Mouse (Mus musculus): ENCODE measurements at regions not wholly inside any gene's neighbourhood (a gene's known extent, or its start where the extent isn't known, plus 50 kb on each side); places are given as distances from the start of the nearest gene placed in this dataset.

DNA sequence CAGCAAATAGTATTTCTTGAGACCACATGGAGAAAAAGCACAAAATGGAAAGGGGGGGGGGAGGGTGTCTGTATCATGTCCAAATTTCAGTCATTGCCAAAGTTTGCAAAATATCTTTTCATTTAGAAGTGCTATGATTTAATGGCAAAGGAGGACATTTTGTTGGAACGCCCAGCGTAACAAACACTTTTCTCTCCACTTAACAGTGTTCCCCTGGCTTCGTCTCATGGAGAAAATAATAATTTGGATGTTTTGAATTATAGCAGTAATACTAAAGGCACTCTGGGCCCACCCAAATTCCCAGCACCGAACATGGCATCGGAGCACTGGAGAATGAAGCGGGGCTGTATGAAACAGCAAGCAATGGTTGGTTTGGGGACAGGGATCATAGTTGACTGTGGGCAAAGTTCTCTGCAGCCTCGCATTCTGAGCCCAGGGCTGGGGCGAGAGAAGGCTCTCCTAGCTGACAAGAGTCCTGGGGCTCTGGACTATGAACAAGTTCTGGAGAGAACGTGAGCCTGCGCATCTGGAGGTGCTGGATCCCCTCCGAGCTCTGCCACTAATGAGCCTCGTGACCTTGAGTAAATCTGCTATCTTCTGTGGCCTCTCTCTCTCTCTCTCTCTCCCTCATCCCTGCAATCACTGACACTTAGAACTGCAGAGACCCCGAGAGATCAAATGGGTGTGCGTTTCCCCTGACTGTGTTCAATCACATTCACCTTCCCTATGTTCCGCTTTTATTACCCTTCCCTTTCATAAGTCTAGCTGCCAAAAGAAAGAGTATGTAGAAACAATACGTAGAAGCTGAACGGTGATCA is 586.5 kb upstream of the Clint1 start:
- TF ChIP-seq POLR2A (IDR thresholded peaks at IDR 0.05; ENCODE audit: extremely low read depth, insufficient read depth, low read length): no peak
- TF ChIP-seq CTCF (IDR thresholded peaks at IDR 0.05; ENCODE audit: low read depth, low read length): no peak
